Mouse (Mus musculus) induced T-regulatory cell, adult 2 months (primary cell): ENCODE measurements around the gene Metrn.
A peak's percentile ranks its signal among the peaks of the same experiment; 100 is the strongest.
"Not testable (repeated sequence)": the region's sequence is repeated elsewhere in the genome, so short reads cannot be mapped to it uniquely, and the experiment has no call there.

ENCODE experiments used
- DNase-seq: peaks from one replicate; pipeline ENCODE4 v3.0.0-alpha.2; 2012; ENCODE audit warnings: low read depth

Metrn gene

GRCm38 (mm10) chr17:25807452-25807851 lies 10.5 kb upstream of the Metrn start:
- DNase-seq = not testable (repeated sequence)

GRCm38 (mm10) chr17:25806507-25806906 lies 9.6 kb upstream of the Metrn start:
- no peak for DNase-seq

GRCm38 (mm10) chr17:25802825-25803517 lies 6.0 kb upstream of the Metrn start:
- no peak for DNase-seq

- peak; percentile 90 for DNase-seq
Measured at GRCm38 (mm10) chr17:25801029-25801428, 4.1 kb upstream of the Metrn start.

- DNase-seq = no peak
Measured at GRCm38 (mm10) chr17:25796211-25796771, 645 bp downstream of the Metrn start.

- no peak for DNase-seq
Measured at GRCm38 (mm10) chr17:25795609-25796092, 1.3 kb downstream of the Metrn start, which contains the start of gene AC134908.4. TSS of gene AC134908.4 (minus strand) at chr17:25795659.

GRCm38 (mm10) chr17:25794998-25795397 lies 1.9 kb downstream of the Metrn start:
- no peak for DNase-seq

- DNase-seq = no peak
Measured at GRCm38 (mm10) chr17:25794197-25794596, 2.7 kb downstream of the Metrn start.

GRCm38 (mm10) chr17:25792615-25793014 lies 4.3 kb downstream of the Metrn start, which contains the start of gene Fam173a:
TSS of gene Fam173a (minus strand) at chr17:25792901.
- DNase-seq = peak; percentile 88

- peak; percentile 95 for DNase-seq
Measured at GRCm38 (mm10) chr17:25791843-25792527, 5.0 kb downstream of the Metrn start.

GRCm38 (mm10) chr17:25791320-25791842 lies 5.6 kb downstream of the Metrn start:
- no peak for DNase-seq

GRCm38 (mm10) chr17:25786781-25787504 lies 10.0 kb downstream of the Metrn start:
- DNase-seq = no peak

- DNase-seq = no peak
Measured at GRCm38 (mm10) chr17:25786280-25786679, 10.7 kb downstream of the Metrn start, which contains the start of gene Ccdc78. TSS of gene Ccdc78 (plus strand) at chr17:25786580.

GRCm38 (mm10) chr17:25785281-25785745 lies 11.6 kb downstream of the Metrn start, which contains the start of gene Haghl:
TSS of gene Haghl (minus strand) at chr17:25785673.
- peak; percentile 99 for DNase-seq

GRCm38 (mm10) chr17:25783861-25784574 lies 12.9 kb downstream of the Metrn start:
- DNase-seq = no peak

GRCm38 (mm10) chr17:25783086-25783485 lies 13.8 kb downstream of the Metrn start:
- no peak for DNase-seq

GRCm38 (mm10) chr17:25781339-25781738 lies 15.6 kb downstream of the Metrn start:
- DNase-seq = no peak

- no peak for DNase-seq
Measured at GRCm38 (mm10) chr17:25777948-25778347, 19.0 kb downstream of the Metrn start.

GRCm38 (mm10) chr17:25775318-25776062 lies 21.4 kb downstream of the Metrn start:
- no peak for DNase-seq

- DNase-seq = peak; percentile 99
Measured at GRCm38 (mm10) chr17:25773549-25774120, 23.3 kb downstream of the Metrn start, which contains the start of gene Narfl. TSS of gene Narfl (plus strand) at chr17:25773776.
